Mouse (Mus musculus) myocyte (in vitro differentiated cells): ENCODE results near the gene Atg4a.

Experiments
- CEBPB ChIP-seq: IDR thresholded peaks from 2 replicates; pipeline ENCODE4 v1.6.1; 2011; ENCODE audit warnings: mild to moderate bottlenecking, moderate library complexity; ENCODE audit not compliant: poor library complexity, insufficient read depth, severe bottlenecking
- E2F4 ChIP-seq: IDR thresholded peaks from one replicate; pipeline ENCODE4 v1.6.1; 2011; ENCODE audit warnings: mild to moderate bottlenecking, control low read depth, moderate library complexity; ENCODE audit not compliant: insufficient read depth
- MYOD1 ChIP-seq, 3 experiments: IDR thresholded peaks; one replicate each; pipeline ENCODE4 v1.6.1; 2011; ENCODE audit warnings: control low read depth in 2 of 3, low read depth in 2 of 3, mild to moderate bottlenecking in 2 of 3, moderate library complexity in 1 of 3; ENCODE audit not compliant: insufficient read length in 2 of 3, control insufficient read depth in 1 of 3
- MYOG ChIP-seq, 3 experiments: IDR thresholded peaks; one replicate each; pipeline ENCODE4 v1.6.1; 2011; ENCODE audit warnings: control low read depth in 2 of 3, low read depth in 2 of 3, mild to moderate bottlenecking in 2 of 3; ENCODE audit not compliant: insufficient read length in 2 of 3, control insufficient read depth in 1 of 3, insufficient read depth in 1 of 3
- POLR2A ChIP-seq: IDR thresholded peaks from one replicate; pipeline ENCODE4 v1.6.1; 2011; ENCODE audit warnings: low read depth, mild to moderate bottlenecking, control low read depth, moderate library complexity; ENCODE audit not compliant: insufficient read length
- POLR2AphosphoS2 ChIP-seq: IDR thresholded peaks from one replicate; pipeline ENCODE4 v1.6.1; 2011; ENCODE audit warnings: low read depth, control low read depth; ENCODE audit not compliant: insufficient read length
- USF1 ChIP-seq: IDR thresholded peaks from one replicate; pipeline ENCODE4 v1.6.1; 2011; ENCODE audit warnings: low read depth, mild to moderate bottlenecking, control low read depth, moderate library complexity

GRCm38 (mm10) chrX:140998885-140999284 lies 42.2 kb downstream of the Atg4a start:
- TF ChIP-seq USF1 (no peak), POLR2A (no peak), E2F4 (no peak), CEBPB (no peak), POLR2AphosphoS2 (no peak), MYOG (IDR thresholded peaks at IDR 0.05; ENCODE audit: control insufficient read depth in 1 of 3, insufficient read depth in 1 of 3, insufficient read length in 2 of 3, low read depth in 2 of 3) (no peak), MYOD1 (IDR thresholded peaks at IDR 0.05; ENCODE audit: control insufficient read depth in 1 of 3, insufficient read length in 2 of 3, low read depth in 2 of 3) (no peak)
